Mouse (Mus musculus): ENCODE data around the gene Kctd17. TPM values are rescaled to one million over a fixed set of nuclear protein-coding genes. Genes with fewer than 3 reads are reported as not detected.

The Kctd17 gene
- polyA plus RNA-seq, 1 experiment from 2014 or later = 120 TPM

DNA sequence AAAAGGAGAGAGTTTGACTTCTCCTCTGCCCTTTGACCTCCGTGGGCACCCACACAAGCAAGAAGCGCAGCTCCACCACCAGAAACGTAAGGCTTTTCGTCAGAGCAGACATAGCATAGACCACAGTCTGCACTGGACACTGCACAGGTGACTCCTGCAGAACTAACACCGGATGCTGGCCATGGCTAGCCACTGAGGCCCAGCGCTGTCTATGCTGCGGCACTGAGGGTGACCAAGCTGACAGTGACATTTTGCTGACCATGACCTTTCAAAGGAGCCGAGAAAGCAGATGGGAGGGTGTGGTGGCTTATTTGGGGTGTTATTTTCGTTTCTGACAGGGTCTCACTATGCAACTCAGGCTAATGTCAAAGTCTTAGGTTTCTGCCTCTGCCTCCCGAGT lies 28.8 kb downstream of the Kctd17 start:
- DNase-seq = no peak
- no peaks in the 10 kb centered on the region for H3K9me3 ChIP-seq (ENCODE audit: control insufficient read depth, low read length)

DNA sequence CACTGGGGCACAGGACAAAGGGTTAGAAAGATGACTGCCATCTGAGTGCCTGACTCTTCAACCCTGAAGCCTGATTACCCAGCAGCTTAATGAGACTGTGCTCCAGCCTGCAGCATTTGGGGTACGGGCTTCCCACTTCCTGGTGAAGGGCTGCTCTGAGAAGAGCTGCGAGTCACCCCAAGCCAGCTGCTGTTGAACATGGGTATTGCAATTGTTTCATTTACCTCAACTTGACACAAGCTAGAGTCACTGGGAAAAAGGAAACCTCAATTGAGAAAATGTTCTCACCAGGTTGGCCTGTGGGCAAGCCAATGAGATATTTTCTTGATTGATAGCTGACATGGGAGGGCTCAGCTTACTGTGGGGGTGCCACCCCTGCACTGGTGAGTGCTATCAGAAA lies 34.6 kb downstream of the Kctd17 start:
- no peak overlapping the region for H3K9ac ChIP-seq (replicated peaks; ENCODE audit: low read length)
- DNase-seq (no peak), ATAC-seq (ENCODE audit: low FRiP score, low TSS enrichment) (no peak)
- H3K4me2 ChIP-seq (ENCODE audit: low read length) = no peak overlapping the region
- H3K27ac ChIP-seq (replicated peaks; ENCODE audit: low read depth, low read length) = no peak overlapping the region
- no peaks in the 10 kb centered on the region for H3K9me3 ChIP-seq (ENCODE audit: control insufficient read depth, low read length)
- H3K4me1 ChIP-seq (ENCODE audit: control insufficient read depth, insufficient read depth, low read length) = no peaks in the 10 kb centered on the region
- H3K4me3 ChIP-seq (replicated peaks; ENCODE audit: low read depth, low read length) = no peak overlapping the region
- WGBS = 83% methylated on average over 2 of the region's 2 CpGs
- no peaks in the 10 kb centered on the region for H3K36me3 ChIP-seq (ENCODE audit: control insufficient read depth, insufficient read depth, low read length)
- H3K27me3 ChIP-seq (ENCODE audit: control insufficient read depth, insufficient read depth, low read length) = no peaks in the 10 kb centered on the region

More for the DNA sequence above, 28.8 kb downstream of the Kctd17 start:
- no peak overlapping the region for H3K27ac ChIP-seq (replicated peaks; ENCODE audit: low read depth, low read length)
- H3K27me3 ChIP-seq (ENCODE audit: control insufficient read depth, insufficient read depth, low read length) = no peaks in the 10 kb centered on the region
- no peak overlapping the region for H3K4me2 ChIP-seq (ENCODE audit: low read length)
- no peak overlapping the region for H3K4me3 ChIP-seq (replicated peaks; ENCODE audit: low read depth, low read length)
- no peaks in the 10 kb centered on the region for H3K36me3 ChIP-seq (ENCODE audit: control insufficient read depth, insufficient read depth, low read length)
- no peak overlapping the region for H3K9ac ChIP-seq (replicated peaks; ENCODE audit: low read length)
- ATAC-seq (ENCODE audit: low FRiP score, low TSS enrichment) = no peak
- 80% methylated on average over 10 of the region's 10 CpGs for WGBS
- H3K4me1 ChIP-seq (ENCODE audit: control insufficient read depth, insufficient read depth, low read length) = no peaks in the 10 kb centered on the region

DNA sequence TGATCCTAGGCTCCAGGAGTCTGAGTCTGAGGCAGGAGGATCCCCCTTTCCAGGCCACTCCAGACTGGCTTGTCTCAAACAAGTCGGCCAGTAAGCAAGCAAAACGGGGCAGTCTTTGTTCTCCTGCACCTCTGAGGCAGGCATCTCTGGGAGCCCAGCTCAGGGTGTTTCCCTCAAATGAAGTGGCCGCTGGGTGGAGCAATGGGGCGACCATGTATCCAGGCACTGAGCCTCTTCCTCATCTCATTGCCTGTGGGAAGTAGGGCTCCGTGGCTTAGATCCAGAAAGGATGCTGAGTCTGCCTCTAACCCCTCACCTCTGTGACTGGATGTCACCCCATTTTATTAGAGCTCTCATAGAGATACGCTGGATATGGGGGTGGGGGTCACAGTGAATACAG lies 38.4 kb downstream of the Kctd17 start:
- H3K9me3 ChIP-seq (ENCODE audit: control insufficient read depth, low read length) = no peaks in the 10 kb centered on the region
- no peaks in the 10 kb centered on the region for H3K36me3 ChIP-seq (ENCODE audit: control insufficient read depth, insufficient read depth, low read length)
- H3K27me3 ChIP-seq (ENCODE audit: control insufficient read depth, insufficient read depth, low read length) = no peaks in the 10 kb centered on the region
- ATAC-seq (ENCODE audit: low FRiP score, low TSS enrichment) (no peak), DNase-seq (no peak)
- no peak overlapping the region for H3K4me2 ChIP-seq (ENCODE audit: low read length)
- H3K4me3 ChIP-seq (replicated peaks; ENCODE audit: low read depth, low read length) = no peak overlapping the region
- 40% methylated on average over 6 of the region's 6 CpGs for WGBS
- no peaks in the 10 kb centered on the region for H3K4me1 ChIP-seq (ENCODE audit: control insufficient read depth, insufficient read depth, low read length)
- no peak overlapping the region for H3K9ac ChIP-seq (replicated peaks; ENCODE audit: low read length)
- H3K27ac ChIP-seq (replicated peaks; ENCODE audit: low read depth, low read length) = no peak overlapping the region

DNA sequence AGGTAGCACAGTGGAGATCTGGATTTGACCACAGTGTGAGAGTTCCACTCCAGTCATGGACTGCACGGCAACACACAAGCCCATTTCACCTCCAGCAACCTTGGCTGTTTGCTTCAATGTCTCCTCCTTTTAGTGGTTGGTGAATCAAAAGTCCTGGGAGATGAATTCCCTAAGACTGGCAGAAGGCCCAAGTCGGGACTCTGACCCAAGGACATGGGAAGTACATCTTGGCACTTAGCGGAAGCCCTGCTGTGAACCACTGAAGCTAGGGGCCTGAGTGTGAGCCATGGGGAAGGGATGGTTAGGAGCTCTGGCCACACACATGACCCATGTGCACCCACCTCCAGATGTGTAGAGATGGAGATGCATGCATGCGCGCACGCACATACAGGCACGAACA lies 39.2 kb downstream of the Kctd17 start:
- no peaks in the 10 kb centered on the region for H3K9me3 ChIP-seq (ENCODE audit: control insufficient read depth, low read length)
- DNase-seq = no peak
- no peak for ATAC-seq (ENCODE audit: low FRiP score, low TSS enrichment)
- no peaks in the 10 kb centered on the region for H3K36me3 ChIP-seq (ENCODE audit: control insufficient read depth, insufficient read depth, low read length)
- H3K4me3 ChIP-seq (replicated peaks; ENCODE audit: low read depth, low read length) = no peak overlapping the region
- no peaks in the 10 kb centered on the region for H3K27me3 ChIP-seq (ENCODE audit: control insufficient read depth, insufficient read depth, low read length)
- WGBS = 94% methylated on average over 7 of the region's 7 CpGs
- H3K4me2 ChIP-seq (ENCODE audit: low read length) = no peak overlapping the region
- H3K9ac ChIP-seq (replicated peaks; ENCODE audit: low read length) = no peak overlapping the region
- H3K4me1 ChIP-seq (ENCODE audit: control insufficient read depth, insufficient read depth, low read length) = no peaks in the 10 kb centered on the region
- H3K27ac ChIP-seq (replicated peaks; ENCODE audit: low read depth, low read length) = no peak overlapping the region

DNA sequence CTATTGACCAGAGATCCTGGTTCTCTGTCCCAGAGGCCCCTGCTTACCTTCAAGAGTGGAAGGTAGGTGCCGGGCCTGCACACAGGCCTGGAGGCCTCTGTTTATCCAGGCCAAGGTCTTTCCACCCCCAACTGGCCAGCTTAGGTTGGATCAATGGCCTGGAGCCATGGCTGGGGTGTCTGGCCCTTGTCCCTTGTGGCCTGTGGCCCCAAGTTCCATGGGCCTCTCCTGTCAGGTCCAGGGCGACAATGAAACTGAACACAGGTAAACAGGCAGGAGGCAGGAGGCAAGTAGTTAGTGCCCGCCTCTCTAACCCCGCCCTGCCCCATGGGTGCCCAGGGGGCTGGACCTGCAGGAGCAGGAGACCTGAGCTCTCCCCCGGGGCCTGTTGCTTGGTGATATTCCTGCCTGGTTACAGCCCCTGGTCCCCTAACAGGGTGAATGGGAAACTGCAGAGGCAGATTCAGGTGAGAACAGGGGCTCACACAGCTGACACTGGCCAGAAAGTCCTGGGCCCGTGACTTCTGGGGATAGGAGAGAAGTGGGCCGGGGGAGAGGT lies 40.1 kb downstream of the Kctd17 start, which contains the start of gene Tmprss6:
TSS of gene Tmprss6 (minus strand) at position 256 of the 559 bp plus-strand sequence.
- H3K36me3 ChIP-seq (ENCODE audit: control insufficient read depth, insufficient read depth, low read length) = no peaks in the 10 kb centered on the region
- DNase-seq = no peak
- 78% methylated on average over 7 of the region's 7 CpGs for WGBS
- no peak within 1 kb of the TSS for H3K9ac ChIP-seq (replicated peaks; ENCODE audit: low read length)
- no peaks in the 10 kb centered on the region for H3K27me3 ChIP-seq (ENCODE audit: control insufficient read depth, insufficient read depth, low read length)
- no peak for ATAC-seq (ENCODE audit: low FRiP score, low TSS enrichment)
- no peak within 1 kb of the TSS for H3K27ac ChIP-seq (replicated peaks; ENCODE audit: low read depth, low read length)
- no peak within 1 kb of the TSS for H3K4me2 ChIP-seq (ENCODE audit: low read length)
- H3K4me3 ChIP-seq (replicated peaks; ENCODE audit: low read depth, low read length) = no peak within 1 kb of the TSS
- H3K4me1 ChIP-seq (ENCODE audit: control insufficient read depth, insufficient read depth, low read length) = no peaks in the 10 kb centered on the region
- H3K9me3 ChIP-seq (ENCODE audit: control insufficient read depth, low read length) = no peaks in the 10 kb centered on the region

DNA sequence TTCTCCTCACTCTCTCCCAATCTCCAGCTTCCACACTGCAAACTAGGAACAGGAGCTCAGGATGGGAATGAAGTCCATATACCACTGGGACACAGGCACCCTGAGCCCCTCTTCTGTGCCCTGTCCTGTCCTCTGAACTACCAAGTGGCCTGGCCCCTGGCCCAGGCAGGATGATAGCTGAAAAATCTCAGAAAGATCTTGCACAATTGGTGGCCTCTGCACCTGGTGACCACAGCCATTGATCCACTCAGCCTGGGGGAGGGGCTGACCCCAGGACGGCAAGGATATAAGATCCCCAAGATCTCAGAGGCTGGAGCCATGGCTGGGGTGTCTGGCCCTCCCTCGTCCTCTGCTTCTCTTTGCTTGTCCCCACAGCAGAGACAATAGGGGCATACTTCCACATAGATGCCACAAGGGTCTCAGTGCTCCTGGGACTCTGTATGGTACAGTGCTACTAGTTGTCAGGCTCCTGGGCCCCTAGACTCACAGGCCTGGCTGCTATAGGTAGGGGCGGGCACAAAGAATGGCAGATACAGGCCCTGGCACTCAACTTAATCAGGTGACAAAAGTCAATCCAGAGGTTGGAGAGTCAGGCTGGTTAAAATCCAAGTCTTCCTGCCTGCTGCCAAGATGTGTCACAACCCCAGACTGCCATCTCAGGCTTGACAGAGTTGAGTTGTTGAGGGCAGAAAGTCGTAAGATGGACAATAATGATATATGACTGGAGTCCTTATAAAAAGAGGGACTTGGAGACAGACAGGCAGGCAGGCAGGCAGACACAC lies 42.3 kb downstream of the Kctd17 start:
- WGBS = 80% methylated on average over 4 of the region's 4 CpGs
- H3K36me3 ChIP-seq (ENCODE audit: control insufficient read depth, insufficient read depth, low read length) = no peaks in the 10 kb centered on the region
- no peaks in the 10 kb centered on the region for H3K9me3 ChIP-seq (ENCODE audit: control insufficient read depth, low read length)
- H3K9ac ChIP-seq (replicated peaks; ENCODE audit: low read length) = no peak overlapping the region
- DNase-seq (no peak), ATAC-seq (ENCODE audit: low FRiP score, low TSS enrichment) (no peak)
- no peaks in the 10 kb centered on the region for H3K27me3 ChIP-seq (ENCODE audit: control insufficient read depth, insufficient read depth, low read length)
- no peak overlapping the region for H3K4me2 ChIP-seq (ENCODE audit: low read length)
- H3K4me3 ChIP-seq (replicated peaks; ENCODE audit: low read depth, low read length) = no peak overlapping the region
- H3K27ac ChIP-seq (replicated peaks; ENCODE audit: low read depth, low read length) = no peak overlapping the region
- H3K4me1 ChIP-seq (ENCODE audit: control insufficient read depth, insufficient read depth, low read length) = no peaks in the 10 kb centered on the region

DNA sequence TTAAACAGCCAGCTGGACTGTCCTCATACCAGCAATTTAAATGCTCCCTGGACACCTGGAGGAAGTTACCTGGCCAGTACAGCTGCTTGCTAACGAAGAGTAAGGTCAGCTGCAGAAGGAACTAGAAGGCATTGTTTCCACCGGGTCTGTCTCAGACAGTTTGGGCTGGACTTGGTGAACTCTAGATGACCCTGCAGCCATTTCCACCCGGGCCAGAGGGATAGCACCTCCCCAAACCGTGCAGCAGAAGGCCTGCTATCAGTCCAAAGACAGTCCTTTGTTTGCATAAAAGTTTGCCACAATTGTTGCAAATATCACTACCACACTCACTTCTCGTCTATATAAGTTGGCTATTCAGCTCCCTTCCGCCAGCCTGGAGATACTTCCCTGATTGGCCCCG lies 43.5 kb downstream of the Kctd17 start:
- H3K4me1 ChIP-seq (ENCODE audit: control insufficient read depth, insufficient read depth, low read length) = no peaks in the 10 kb centered on the region
- WGBS = 70% methylated on average over 7 of the region's 7 CpGs
- ATAC-seq (ENCODE audit: low FRiP score, low TSS enrichment) = no peak
- no peaks in the 10 kb centered on the region for H3K9me3 ChIP-seq (ENCODE audit: control insufficient read depth, low read length)
- no peak overlapping the region for H3K27ac ChIP-seq (replicated peaks; ENCODE audit: low read depth, low read length)
- DNase-seq = no peak
- no peak overlapping the region for H3K4me3 ChIP-seq (replicated peaks; ENCODE audit: low read depth, low read length)
- H3K36me3 ChIP-seq (ENCODE audit: control insufficient read depth, insufficient read depth, low read length) = no peaks in the 10 kb centered on the region
- no peak overlapping the region for H3K4me2 ChIP-seq (ENCODE audit: low read length)
- H3K27me3 ChIP-seq (ENCODE audit: control insufficient read depth, insufficient read depth, low read length) = no peaks in the 10 kb centered on the region
- no peak overlapping the region for H3K9ac ChIP-seq (replicated peaks; ENCODE audit: low read length)

DNA sequence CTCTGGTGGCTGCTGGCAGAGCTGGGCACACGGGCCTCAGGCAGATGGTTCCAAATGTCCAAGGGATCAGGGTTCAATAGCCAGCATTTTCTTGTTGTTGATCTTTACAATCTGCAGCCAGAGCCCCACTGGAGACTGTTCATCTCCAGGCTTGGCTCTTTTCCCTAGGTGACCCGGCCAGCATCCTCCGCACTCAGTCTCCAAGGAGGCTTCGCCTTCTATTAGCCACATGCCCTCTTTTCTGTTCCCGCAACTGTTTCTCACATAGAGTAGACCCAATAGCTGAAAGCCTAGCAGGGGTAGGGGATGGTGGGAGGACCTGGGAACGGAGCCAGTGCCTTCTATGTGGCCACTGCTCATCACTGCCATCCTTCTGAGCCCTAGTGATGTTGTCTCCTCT lies 45.1 kb downstream of the Kctd17 start:
- H3K9me3 ChIP-seq (ENCODE audit: control insufficient read depth, low read length) = no peaks in the 10 kb centered on the region
- 79% methylated on average over 6 of the region's 6 CpGs for WGBS
- no peak overlapping the region for H3K4me2 ChIP-seq (ENCODE audit: low read length)
- H3K9ac ChIP-seq (replicated peaks; ENCODE audit: low read length) = no peak overlapping the region
- DNase-seq (no peak), ATAC-seq (ENCODE audit: low FRiP score, low TSS enrichment) (no peak)
- no peaks in the 10 kb centered on the region for H3K4me1 ChIP-seq (ENCODE audit: control insufficient read depth, insufficient read depth, low read length)
- no peak overlapping the region for H3K4me3 ChIP-seq (replicated peaks; ENCODE audit: low read depth, low read length)
- H3K27ac ChIP-seq (replicated peaks; ENCODE audit: low read depth, low read length) = no peak overlapping the region
- H3K36me3 ChIP-seq (ENCODE audit: control insufficient read depth, insufficient read depth, low read length) = no peaks in the 10 kb centered on the region
- H3K27me3 ChIP-seq (ENCODE audit: control insufficient read depth, insufficient read depth, low read length) = no peaks in the 10 kb centered on the region

DNA sequence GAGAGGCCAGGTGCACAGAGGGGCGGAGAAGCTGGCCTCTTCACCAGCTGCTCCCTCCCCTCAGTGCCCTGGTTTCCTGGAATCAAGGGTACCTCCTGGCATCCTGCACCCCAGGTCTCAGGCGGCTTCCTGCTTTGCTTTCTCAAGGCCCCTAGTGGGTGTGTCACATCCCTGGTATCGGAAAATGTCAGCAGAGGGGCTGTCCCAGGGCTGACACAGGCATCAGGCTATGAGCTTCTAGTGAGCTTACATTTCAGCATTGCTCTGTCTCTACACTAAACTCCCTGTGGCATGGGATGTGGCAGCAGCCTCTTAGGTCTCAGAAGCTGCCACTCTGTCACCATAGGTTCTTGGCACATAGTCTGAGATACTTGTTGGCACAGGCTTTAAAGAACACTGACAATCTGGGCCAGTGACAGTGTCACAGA lies 47.3 kb downstream of the Kctd17 start:
- Histone ChIP-seq H3K9ac (replicated peaks; ENCODE audit: low read length) (no peak overlapping the region), H3K27me3 (ENCODE audit: control insufficient read depth, insufficient read depth, low read length) (no peaks in the 10 kb centered on the region), H3K4me3 (replicated peaks; ENCODE audit: low read depth, low read length) (no peak overlapping the region), H3K9me3 (ENCODE audit: control insufficient read depth, low read length) (no peaks in the 10 kb centered on the region), H3K27ac (replicated peaks; ENCODE audit: low read depth, low read length) (no peak overlapping the region), H3K4me2 (ENCODE audit: low read length) (no peak overlapping the region), H3K36me3 (ENCODE audit: control insufficient read depth, insufficient read depth, low read length) (no peaks in the 10 kb centered on the region), H3K4me1 (ENCODE audit: control insufficient read depth, insufficient read depth, low read length) (no peaks in the 10 kb centered on the region)
- WGBS = 77% methylated on average over 3 of the region's 3 CpGs
- DNase-seq (no peak), ATAC-seq (ENCODE audit: low FRiP score, low TSS enrichment) (no peak)
